Mouse (Mus musculus) ovary, postnatal 36 days (tissue): ENCODE results near the gene Mob3c.

ENCODE experiments used
- DNase-seq: peaks from one replicate; pipeline ENCODE4 v3.0.0; 2022; ENCODE audit warnings: low spot score, mixed read lengths

The Mob3c gene

DNA sequence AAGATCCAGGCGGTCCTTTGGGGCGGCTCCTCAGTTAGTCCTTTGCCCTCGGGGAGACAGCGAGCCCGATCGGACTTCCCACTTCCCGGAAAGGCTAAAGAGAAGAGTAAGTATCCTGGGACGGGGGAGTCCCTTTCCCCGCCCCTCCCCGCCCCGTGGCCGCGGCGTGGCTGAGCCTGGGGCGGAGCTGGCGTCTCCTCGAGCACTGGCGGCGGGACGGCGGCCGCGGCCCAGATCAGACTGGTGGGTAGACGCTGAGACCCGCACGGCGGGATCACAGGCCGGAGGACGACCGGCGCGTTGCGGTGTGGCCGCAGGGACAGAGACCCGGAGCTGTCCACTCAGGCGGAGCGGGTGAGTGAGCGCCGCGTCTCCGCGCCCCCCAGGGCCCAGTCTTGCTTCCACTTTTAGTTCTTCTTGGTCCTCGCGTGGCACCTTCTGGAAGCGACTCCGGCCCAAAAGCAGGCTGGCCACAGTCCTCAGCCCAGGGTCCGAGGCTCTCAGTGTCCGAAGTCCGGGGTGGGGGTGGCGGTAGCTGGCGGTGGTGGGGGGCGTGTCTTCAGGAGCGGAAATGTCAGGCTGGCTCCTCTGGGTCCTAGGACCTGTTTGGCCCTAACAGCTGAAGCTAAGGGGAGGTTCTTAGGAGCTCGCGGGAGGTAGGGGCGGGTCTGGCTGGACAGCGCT, at the start of gene Mob3c:
Mob3c (plus strand) TSS at position 205 of the 684 bp plus-strand sequence.
- DNase-seq = peak; percentile 80

DNA sequence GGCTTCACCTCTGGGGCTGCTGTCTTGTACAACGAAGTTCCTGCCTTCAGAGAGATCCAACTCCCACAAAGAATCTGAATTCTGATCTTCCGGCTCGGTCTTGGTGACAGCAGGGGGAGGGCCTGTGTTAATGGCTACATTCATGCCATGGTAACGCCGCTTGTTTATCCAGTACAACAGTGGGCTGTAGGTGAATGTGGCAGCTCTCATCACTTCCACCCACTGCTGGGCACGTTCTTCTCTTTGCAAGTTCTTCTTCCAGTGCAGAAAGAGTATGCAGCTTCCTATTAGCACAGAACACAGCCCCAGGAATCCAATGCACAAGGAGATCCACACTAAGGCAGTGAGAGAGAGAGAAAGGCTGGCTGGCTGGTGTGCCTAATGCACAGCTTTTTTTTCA, 47.6 kb upstream of the Mob3c start:
- DNase-seq = no peak

DNA sequence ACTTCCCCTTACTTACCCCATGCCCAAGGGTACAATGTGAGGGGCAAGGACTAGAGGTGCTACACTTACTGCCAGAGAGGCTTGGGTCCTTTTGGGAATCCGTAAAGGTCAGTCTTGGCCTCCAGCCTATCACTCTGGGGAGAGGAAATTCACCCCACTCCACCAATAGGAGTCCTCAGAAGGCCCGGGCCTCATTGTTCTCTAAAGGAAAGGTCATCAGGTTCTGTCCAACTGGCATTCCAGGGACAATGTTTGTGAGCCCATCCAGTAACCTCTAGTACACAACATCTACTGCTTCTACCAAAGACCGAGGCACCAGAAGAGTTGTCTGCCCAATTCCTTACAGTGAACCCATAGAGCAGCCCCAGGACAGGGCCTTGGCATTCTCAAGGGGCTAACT, 47.0 kb upstream of the Mob3c start, which contains the start of gene Tex38:
Tex38 (minus strand) TSS at position 101 of the 400 bp plus-strand sequence.
- DNase-seq = no peak

GRCm38 (mm10) chr4:115782026-115782805, 45.7 kb upstream of the Mob3c start:
- no peak for DNase-seq

DNA sequence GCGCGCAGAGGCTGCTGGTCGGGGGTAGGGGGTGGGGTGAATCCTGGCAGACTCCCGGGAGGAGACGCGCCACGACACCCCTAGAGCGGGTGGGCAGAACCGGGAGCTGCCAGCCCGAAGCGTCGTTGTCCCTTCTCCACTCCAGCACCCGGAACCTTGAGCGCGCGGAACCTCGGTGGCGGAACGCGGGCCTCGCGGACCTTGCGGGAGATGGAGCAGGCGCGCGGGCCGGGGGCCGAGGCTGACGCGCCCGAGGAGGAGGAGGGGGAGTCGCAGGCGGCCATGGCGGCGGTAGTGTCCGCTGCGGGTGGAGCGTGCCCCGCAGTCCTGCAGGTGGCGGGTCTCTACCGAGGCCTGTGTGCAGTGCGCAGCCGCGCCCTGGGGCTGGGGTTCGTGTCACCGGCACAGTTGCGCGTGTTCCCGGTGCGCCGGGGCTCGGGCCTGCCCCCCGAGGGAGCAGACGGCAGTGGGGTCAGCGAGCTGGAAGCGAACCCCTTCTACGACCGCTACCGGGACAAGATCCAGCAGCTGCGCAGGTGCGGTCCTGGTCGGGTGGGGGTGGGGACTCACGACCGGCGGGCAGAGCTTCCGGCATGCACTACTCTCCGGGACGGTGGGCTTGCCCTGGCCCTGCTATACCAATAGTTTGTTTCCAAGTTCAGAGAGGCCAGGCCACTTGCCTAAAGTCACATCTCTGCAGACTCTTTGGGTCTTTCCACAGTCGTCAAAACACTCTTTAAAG, 43.0 kb upstream of the Mob3c start, which contains the start of gene Atpaf1:
Atpaf1 (plus strand) TSS at position 44 of the 742 bp plus-strand sequence.
- DNase-seq = peak; percentile 81

DNA sequence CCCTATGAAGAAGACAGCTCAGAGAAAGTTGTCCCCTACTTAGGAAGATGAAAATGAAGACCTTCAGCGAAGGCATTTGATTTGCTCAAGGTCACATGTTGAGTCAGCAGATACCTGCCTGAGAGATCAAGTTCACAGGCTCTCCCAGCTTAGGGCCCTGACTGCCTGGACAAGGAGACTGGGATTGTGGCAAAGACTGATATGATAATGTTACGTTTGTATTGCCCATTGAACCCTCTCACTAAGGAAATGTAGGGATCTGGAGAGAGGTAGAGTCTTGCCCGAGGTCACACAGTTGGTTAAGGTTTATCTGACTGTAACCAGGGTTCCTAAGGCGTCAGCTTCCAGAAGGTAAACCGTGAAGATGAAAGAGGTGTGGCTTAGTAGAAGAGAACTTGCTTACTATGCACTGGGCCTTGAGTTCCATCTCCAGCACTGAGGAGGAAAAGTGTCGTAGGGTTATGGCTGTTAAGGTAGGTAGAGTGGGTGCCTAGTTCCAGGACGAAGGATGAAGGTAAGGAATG, 42.3 kb upstream of the Mob3c start:
- no peak for DNase-seq

- no peak for DNase-seq
These were observed 37.0 kb upstream of the Mob3c start for GRCm38 (mm10) chr4:115790864-115791263.

DNA sequence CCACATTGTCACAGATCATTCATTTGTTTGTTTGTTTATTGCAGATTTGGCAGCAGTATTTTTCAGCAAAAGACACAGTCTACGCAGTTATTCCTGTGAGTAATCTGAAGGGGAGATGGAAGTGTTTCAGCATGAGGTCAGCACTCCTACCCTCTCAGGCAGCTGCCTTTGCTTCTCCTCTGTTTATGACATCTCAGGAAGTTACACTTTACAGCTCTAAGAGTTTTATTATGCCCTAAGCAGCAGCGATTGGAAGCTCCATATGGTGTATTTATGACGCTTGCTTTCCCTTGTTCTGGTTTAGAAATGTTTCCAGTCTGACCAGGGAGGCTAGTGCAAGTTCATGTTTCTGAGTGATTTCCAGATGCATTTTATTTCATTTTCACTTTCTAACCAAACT, 32.5 kb upstream of the Mob3c start:
- no peak for DNase-seq

DNA sequence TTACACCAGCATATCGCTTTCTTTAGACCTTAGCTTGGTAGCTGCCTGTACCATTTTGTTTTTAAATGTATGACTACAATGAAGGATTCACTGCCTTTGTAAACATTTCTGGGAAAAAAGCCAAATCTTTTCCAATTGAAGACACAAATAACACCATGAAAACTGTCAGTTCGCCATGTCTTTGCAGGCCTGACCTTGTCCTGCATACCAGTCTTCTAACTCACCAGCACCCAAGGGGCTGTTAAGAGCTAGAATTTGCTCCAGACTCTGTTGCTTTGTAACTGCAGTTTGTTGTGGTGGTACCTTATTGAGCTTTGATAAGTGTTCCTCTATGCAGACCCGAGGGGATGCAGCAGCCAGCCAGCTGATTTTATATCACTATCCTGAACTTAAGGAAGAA, 27.9 kb upstream of the Mob3c start:
- no peak for DNase-seq

GRCm38 (mm10) chr4:115812326-115812725, 15.6 kb upstream of the Mob3c start:
- DNase-seq = no peak

DNA sequence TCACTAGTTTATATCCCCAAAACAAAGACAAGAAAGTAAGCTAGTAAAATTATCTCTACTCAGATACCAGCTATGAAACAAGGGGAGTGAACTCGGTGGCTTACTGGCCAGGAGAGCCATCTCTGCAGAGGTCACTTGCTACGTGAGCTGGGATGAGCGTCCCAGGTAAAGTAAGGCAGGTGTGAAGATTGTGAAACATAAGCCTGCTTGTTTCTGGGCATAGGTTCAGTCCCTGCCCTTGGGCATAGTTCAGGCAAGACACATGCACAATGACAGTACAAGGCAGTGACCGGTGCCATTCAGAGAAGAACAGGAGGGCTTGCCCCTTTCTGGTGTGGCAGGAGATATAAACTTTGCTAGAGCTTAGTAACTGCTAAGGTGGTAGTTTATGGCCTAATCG, 12.3 kb upstream of the Mob3c start:
- no peak for DNase-seq

- DNase-seq = no peak
These were observed 7.7 kb upstream of the Mob3c start for GRCm38 (mm10) chr4:115820199-115820598.

GRCm38 (mm10) chr4:115820944-115821343, 6.9 kb upstream of the Mob3c start:
- DNase-seq = no peak

DNA sequence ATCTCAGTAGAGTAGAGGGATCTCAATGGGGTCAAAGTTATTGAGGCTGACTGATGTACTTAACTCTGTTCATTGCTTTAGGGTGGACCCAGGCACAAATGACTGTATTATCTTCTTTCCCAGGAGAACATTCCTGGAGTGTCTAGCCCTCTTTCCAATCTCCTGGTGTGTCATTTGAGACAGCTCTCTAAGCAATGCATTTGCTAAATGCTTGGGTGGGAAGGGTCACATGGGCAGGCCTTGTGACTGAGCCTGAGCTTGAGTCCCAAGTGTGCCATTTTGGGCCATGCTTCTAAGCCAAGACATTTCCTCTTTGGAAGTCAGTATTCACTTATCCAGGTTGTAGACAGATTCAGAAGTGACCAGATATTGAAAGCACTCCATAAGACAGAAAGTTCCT, 6.5 kb upstream of the Mob3c start:
- DNase-seq = no peak

DNA sequence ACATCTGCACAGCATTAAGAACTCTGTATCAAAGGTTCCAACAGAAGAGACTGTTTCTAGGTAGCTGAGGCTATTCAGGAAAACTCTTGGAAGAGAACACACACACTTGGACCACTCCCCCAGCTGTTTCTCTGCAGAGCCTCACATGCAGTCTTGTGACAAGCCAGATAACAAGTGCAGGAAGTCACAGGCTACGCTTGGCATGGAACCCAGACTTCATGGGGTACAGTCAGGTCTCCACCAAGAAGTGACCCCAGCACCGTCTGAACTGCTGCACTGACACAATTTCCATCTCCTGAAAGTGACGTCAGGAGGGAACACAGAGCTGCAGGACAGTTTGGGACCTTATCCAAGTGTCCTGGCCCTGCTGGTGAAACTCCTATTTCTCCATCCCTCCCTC, 6.0 kb upstream of the Mob3c start:
- no peak for DNase-seq

GRCm38 (mm10) chr4:115824178-115824577, 3.7 kb upstream of the Mob3c start:
- no peak for DNase-seq

DNA sequence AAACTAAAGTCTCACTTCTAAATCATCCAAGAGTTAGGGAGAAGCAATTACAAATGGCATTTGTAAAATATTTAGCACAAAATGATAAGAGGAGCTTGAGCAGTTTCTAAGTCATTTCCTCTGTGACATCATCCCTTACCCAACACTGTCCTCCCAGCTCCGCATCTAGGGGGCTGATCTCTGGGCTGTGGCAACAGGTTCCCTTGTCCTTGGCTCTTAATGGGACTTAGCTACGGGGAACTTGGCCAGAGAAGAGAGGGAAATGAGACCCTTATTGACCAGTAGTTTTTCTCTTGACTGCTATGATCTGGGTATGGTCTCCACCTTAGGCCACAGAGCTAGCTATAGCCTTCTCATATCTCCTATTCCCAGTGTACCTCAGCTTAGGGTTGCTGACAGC, 2.6 kb upstream of the Mob3c start:
- no peak for DNase-seq

- DNase-seq = no peak
These were observed 826 bp upstream of the Mob3c start for GRCm38 (mm10) chr4:115827066-115827465.

DNA sequence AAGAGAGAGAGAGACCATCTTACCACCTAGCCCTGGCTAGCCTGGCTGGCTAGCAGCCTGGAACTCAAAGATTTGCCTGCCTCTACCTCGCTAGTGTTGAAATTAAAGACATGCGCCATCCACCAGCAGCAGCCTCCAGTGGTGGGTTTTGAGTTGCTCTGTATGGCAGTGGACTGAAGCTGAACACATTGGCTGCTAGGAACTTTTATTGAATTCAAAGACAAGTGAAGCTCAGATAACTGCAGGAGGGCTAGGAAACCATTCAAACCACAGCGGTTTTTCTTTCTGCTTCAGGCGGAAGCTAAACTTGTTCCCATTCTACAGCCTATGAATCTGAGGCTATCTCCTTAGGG, 381 bp upstream of the Mob3c start:
- no peak for DNase-seq

- no peak for DNase-seq
These were observed 645 bp downstream of the Mob3c start for GRCm38 (mm10) chr4:115828572-115828902.

DNA sequence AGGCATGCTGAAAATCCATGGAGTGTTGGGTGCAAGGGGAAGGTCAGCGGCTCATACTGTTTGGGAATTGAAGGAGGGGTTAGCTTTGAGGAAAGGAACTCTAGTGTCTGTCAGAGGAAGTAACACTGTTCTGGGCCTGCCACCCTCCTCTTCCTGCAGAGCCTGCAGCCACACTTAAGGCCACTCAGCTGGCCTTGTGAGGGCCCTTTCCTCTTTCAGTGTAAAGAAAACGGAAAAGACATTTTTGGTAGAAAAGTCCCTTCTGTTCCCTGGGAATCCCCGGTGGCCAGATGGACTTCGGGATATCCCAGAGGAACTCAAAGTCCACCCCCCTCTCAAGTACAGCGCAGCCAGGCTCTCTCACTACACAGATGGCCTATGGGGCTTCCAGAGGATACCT, 2.6 kb downstream of the Mob3c start:
- no peak for DNase-seq

GRCm38 (mm10) chr4:115831221-115831620, 3.3 kb downstream of the Mob3c start:
- DNase-seq = no peak

DNA sequence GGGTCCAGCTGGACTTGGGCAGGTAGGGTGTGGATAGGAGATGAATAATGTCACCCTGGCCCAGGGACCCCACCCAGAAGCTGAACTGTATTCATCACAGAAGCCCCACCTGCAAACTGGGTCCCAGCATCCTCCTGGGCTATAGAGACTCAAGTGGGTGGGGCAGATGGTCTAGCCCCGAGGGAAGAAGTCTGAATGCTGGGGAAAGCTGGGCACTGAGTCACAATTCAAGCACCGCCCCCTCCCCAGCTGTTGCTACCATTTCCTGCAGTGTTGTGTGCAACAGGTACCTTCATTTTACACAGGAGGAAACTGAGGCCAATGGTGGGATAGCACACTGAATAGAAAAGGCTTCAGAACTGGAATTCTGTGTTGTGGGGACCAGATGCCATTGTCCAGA, 4.1 kb downstream of the Mob3c start:
- DNase-seq = no peak
